8 mouse cellular contexts compared by ENCODE assay signal in the genomic region with DNA sequence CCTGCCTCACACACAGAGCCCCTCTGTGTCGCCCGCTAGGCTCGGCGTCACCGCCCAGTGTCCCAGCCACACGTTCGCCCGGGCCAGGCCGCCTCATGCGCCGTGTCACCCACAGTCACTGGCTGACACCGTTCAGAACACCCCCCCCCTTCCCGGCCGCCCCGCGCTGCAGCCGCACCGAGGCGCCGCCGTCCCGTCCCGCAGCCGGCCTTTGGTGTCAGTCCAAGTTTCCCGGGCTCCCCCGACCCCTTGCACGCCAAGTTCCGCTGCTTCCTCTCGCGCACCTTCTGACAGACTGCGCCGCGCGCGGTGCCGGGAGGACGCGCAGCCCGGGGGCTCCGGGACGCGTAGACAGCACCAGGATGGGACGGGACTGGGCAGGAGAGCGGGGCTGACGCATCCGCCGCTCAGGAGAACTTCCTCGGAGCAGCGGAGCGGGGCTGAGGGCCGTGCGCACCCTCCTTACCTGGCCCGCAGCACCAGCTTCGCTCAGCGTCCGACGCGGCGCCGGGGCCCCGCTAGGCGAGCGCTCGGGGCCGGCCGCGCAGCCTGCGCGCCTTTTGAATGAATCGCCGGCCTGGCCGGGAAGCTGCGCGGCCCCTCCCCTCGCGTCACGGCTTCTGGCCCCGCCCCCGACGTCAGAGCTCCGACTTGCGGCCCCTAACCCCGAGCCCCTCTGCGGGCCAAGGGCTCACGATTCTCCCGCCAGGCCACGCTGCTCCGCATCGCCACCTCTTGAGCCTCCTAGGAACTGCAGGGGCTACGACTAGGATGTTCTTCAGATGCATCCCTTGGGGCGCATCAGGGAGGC. TPM values are rescaled to one million over a fixed set of nuclear protein-coding genes. Genes with fewer than 3 reads are reported as not detected.
A peak's percentile ranks its signal among the peaks of the same experiment; 100 is the strongest.
DNase-seq lines count a peak whose midpoint lies in the region; ATAC-seq and TF ChIP-seq lines count a peak whose summit lies in the region.

Relt (minus strand) TSS at position 619 of the 811 bp plus-strand sequence.

- H3K4me1 ChIP-seq in ES-Bruce4 (ENCODE audit: control insufficient read depth, insufficient read depth, low read length): peaks cover 6% of the 10 kb centered on the region
- H3K4me1 ChIP-seq in forebrain, embryonic 12.5 days: peaks cover 11% of the 10 kb centered on the region
- peaks cover 19% of the 10 kb centered on the region for H3K4me1 ChIP-seq in heart, postnatal 0 days (ENCODE audit: control insufficient read depth, insufficient read depth)
- peaks cover 62% of the 10 kb centered on the region for H3K4me1 ChIP-seq in liver, embryonic 15.5 days (replicated peaks)
- H3K4me1 ChIP-seq in neural tube, embryonic 11.5 days (ENCODE audit: control insufficient read depth, insufficient read depth, low read length): peaks cover 8% of the 10 kb centered on the region
- H3K4me1 ChIP-seq in stomach, embryonic 16.5 days (ENCODE audit: control insufficient read depth, insufficient read depth, low read length): peaks cover 10% of the 10 kb centered on the region; the same call in 1 of the 2 replicates

- H3K9me3 ChIP-seq in ES-Bruce4 (replicated peaks; ENCODE audit: control insufficient read depth, insufficient read depth, low read length, poor library complexity, severe bottlenecking): no peaks in the 10 kb centered on the region
- no peaks in the 10 kb centered on the region for H3K9me3 ChIP-seq in forebrain, embryonic 12.5 days
- H3K9me3 ChIP-seq in heart, postnatal 0 days (replicated peaks; ENCODE audit: control insufficient read depth, low read length): no peaks in the 10 kb centered on the region
- H3K9me3 ChIP-seq in liver, embryonic 15.5 days (replicated peaks): no peaks in the 10 kb centered on the region
- no peaks in the 10 kb centered on the region for H3K9me3 ChIP-seq in neural tube, embryonic 11.5 days (ENCODE audit: control insufficient read depth, low read length)
- no peaks in the 10 kb centered on the region for H3K9me3 ChIP-seq in stomach, embryonic 16.5 days (replicated peaks; ENCODE audit: control insufficient read depth, low read length)

- WGBS in forebrain, embryonic 12.5 days: under 1% methylated on average over 77 of the region's 91 CpGs
- WGBS in heart, postnatal 0 days: under 1% methylated on average over 87 of the region's 91 CpGs
- under 1% methylated on average over 91 of the region's 91 CpGs for WGBS in liver, embryonic 15.5 days (ENCODE audit: insufficient replicate concordance)
- 1% methylated on average over 73 of the region's 91 CpGs for WGBS in neural tube, embryonic 11.5 days
- under 1% methylated on average over 78 of the region's 91 CpGs for WGBS in stomach, embryonic 16.5 days

- TF ChIP-seq POLR2A in ES-Bruce4 (IDR thresholded peaks at IDR 0.05; ENCODE audit: insufficient read depth, low read length): no peak

- DNase-seq in c-Kit-positive CD71-positive TER-119-positive erythroid progenitor cells, embryonic 14.5 days (ENCODE audit: low spot score): peak; percentile 97
- peak; percentile 91 for DNase-seq in heart, postnatal 0 days (ENCODE audit: low spot score)
- peak; percentile 92 to 96 for DNase-seq in kidney, postnatal 36 days
- DNase-seq in neural tube, embryonic 11.5 days (ENCODE audit: low spot score): peak; percentile 99

- H3K9ac ChIP-seq in ES-Bruce4 (ENCODE audit: low read depth, poor library complexity, severe bottlenecking): peak within 1 kb of the TSS; percentile 70
- H3K9ac ChIP-seq in forebrain, embryonic 12.5 days: peak within 1 kb of the TSS; percentile 72
- peak within 1 kb of the TSS; percentile 62 for H3K9ac ChIP-seq in heart, postnatal 0 days (replicated peaks; ENCODE audit: low read depth, low read length)
- peak within 1 kb of the TSS; percentile 96 for H3K9ac ChIP-seq in liver, embryonic 15.5 days
- peak within 1 kb of the TSS; percentile 78 for H3K9ac ChIP-seq in neural tube, embryonic 11.5 days (ENCODE audit: low read length)
- H3K9ac ChIP-seq in stomach, embryonic 16.5 days (ENCODE audit: low read length): peak within 1 kb of the TSS; percentile 73

- H3K27me3 ChIP-seq in ES-Bruce4 (ENCODE audit: control insufficient read depth, insufficient read depth, low read length, poor library complexity, severe bottlenecking): no peaks in the 10 kb centered on the region
- peaks cover 7% of the 10 kb centered on the region; the same call in 1 of the 2 replicates for H3K27me3 ChIP-seq in forebrain, embryonic 12.5 days
- no peaks in the 10 kb centered on the region for H3K27me3 ChIP-seq in heart, postnatal 0 days (ENCODE audit: control insufficient read depth, insufficient read depth, low read length)
- no peaks in the 10 kb centered on the region for H3K27me3 ChIP-seq in liver, embryonic 15.5 days
- no peaks in the 10 kb centered on the region for H3K27me3 ChIP-seq in neural tube, embryonic 11.5 days (ENCODE audit: control insufficient read depth, insufficient read depth, low read length)
- H3K27me3 ChIP-seq in stomach, embryonic 16.5 days (ENCODE audit: control insufficient read depth, insufficient read depth, low read length): no peaks in the 10 kb centered on the region

- peak; percentile 91 for ATAC-seq in forebrain, embryonic 12.5 days (ENCODE audit: low FRiP score)
- peak; percentile 91 for ATAC-seq in heart, postnatal 0 days (ENCODE audit: insufficient read depth, low read depth)
- peak; percentile 86 for ATAC-seq in liver, embryonic 15.5 days (ENCODE audit: insufficient read depth)
- ATAC-seq in neural tube, embryonic 11.5 days (ENCODE audit: insufficient read depth, low FRiP score, low TSS enrichment): peak; percentile 89
- peak; percentile 90 for ATAC-seq in stomach, embryonic 16.5 days (ENCODE audit: insufficient read depth, low FRiP score)

- peak; percentile 66 for TF ChIP-seq CTCF in ES-Bruce4 (IDR thresholded peaks at IDR 0.05; ENCODE audit: low read depth, low read length)
- TF ChIP-seq CTCF in heart, postnatal 0 days (IDR thresholded peaks at IDR 0.05; ENCODE audit: low read depth): peak; percentile 87

- no peaks in the 10 kb centered on the region for H3K36me3 ChIP-seq in ES-Bruce4 (ENCODE audit: control insufficient read depth, insufficient read depth, low read length, poor library complexity, severe bottlenecking)
- H3K36me3 ChIP-seq in forebrain, embryonic 12.5 days (replicated peaks): no peaks in the 10 kb centered on the region
- H3K36me3 ChIP-seq in heart, postnatal 0 days (replicated peaks; ENCODE audit: control insufficient read depth, insufficient read depth, low read length): no peaks in the 10 kb centered on the region
- peaks cover 34% of the 10 kb centered on the region for H3K36me3 ChIP-seq in liver, embryonic 15.5 days (replicated peaks)
- no peaks in the 10 kb centered on the region for H3K36me3 ChIP-seq in neural tube, embryonic 11.5 days (ENCODE audit: control insufficient read depth, insufficient read depth, low read length)
- H3K36me3 ChIP-seq in stomach, embryonic 16.5 days (ENCODE audit: control insufficient read depth, insufficient read depth, low read length): no peaks in the 10 kb centered on the region

- H3K4me2 ChIP-seq in forebrain, embryonic 12.5 days: peak within 1 kb of the TSS; percentile 99
- peak within 1 kb of the TSS; percentile 81 for H3K4me2 ChIP-seq in heart, postnatal 0 days (ENCODE audit: low read depth, low read length)
- H3K4me2 ChIP-seq in liver, embryonic 15.5 days: peak within 1 kb of the TSS; percentile 78
- peak within 1 kb of the TSS; percentile 98 for H3K4me2 ChIP-seq in neural tube, embryonic 11.5 days (ENCODE audit: low read depth)
- H3K4me2 ChIP-seq in stomach, embryonic 16.5 days (ENCODE audit: low read depth, low read length): peak within 1 kb of the TSS; percentile 99

- peak within 1 kb of the TSS; percentile 75 for H3K4me3 ChIP-seq in ES-Bruce4 (ENCODE audit: low read depth, low read length)
- peak within 1 kb of the TSS; percentile 74 for H3K4me3 ChIP-seq in forebrain, embryonic 12.5 days (replicated peaks)
- H3K4me3 ChIP-seq in heart, postnatal 0 days (ENCODE audit: low read depth, low read length): peak within 1 kb of the TSS; percentile 75
- H3K4me3 ChIP-seq in liver, embryonic 15.5 days (replicated peaks): peak within 1 kb of the TSS; percentile 85
- peak within 1 kb of the TSS; percentile 67 for H3K4me3 ChIP-seq in neural tube, embryonic 11.5 days (ENCODE audit: low read depth, low read length)
- H3K4me3 ChIP-seq in stomach, embryonic 16.5 days (replicated peaks; ENCODE audit: low read length): peak within 1 kb of the TSS; percentile 62

- no peak within 1 kb of the TSS for H3K27ac ChIP-seq in ES-Bruce4 (ENCODE audit: insufficient read depth, low read length)
- peak within 1 kb of the TSS; percentile 79 for H3K27ac ChIP-seq in forebrain, embryonic 12.5 days
- peak within 1 kb of the TSS; percentile 75 for H3K27ac ChIP-seq in heart, postnatal 0 days (ENCODE audit: low read depth)
- peak within 1 kb of the TSS; percentile 92 for H3K27ac ChIP-seq in liver, embryonic 15.5 days (replicated peaks)
- H3K27ac ChIP-seq in neural tube, embryonic 11.5 days (ENCODE audit: low read depth, low read length): peak within 1 kb of the TSS; percentile 77; the same call in 1 of the 2 replicates
- peak within 1 kb of the TSS; percentile 12 for H3K27ac ChIP-seq in stomach, embryonic 16.5 days (ENCODE audit: low read length)

- no peak for TF ChIP-seq EP300 in ES-Bruce4 (IDR thresholded peaks at IDR 0.05; ENCODE audit: insufficient read depth, low read depth, low read length)
- no peak for TF ChIP-seq EP300 in heart, postnatal 0 days (IDR thresholded peaks at IDR 0.05; ENCODE audit: low read depth)

RNA-seq across cellular contexts. Expression of gene Relt, which starts in this region (rescaled TPM):
- 10.6 and 14.1 TPM in 2 replicates for polyA plus RNA-seq in ES-Bruce4 (2011; ENCODE audit: insufficient read depth, insufficient read length, low read depth, missing spikeins)
- polyA plus RNA-seq in forebrain, embryonic 12.5 days (2016; fragmentation: Nextera tagmentation; extraction: Ambion mirVana): 2.2 and 2.6 TPM in 2 replicates
- 5.1 and 5.9 TPM in 2 replicates for total RNA-seq in heart, postnatal 0 days (2014; rRNA removed; ENCODE audit: low replicate concordance)
- polyA plus RNA-seq in heart, postnatal 0 days (2015; fragmentation: Nextera tagmentation; extraction: Ambion mirVana): 1.8 and 2.3 TPM in 2 replicates
- 17.4 and 21.4 TPM in 2 replicates for polyA plus RNA-seq in liver, embryonic 15.5 days (2015; fragmentation: Nextera tagmentation; extraction: Ambion mirVana)
- 2.6 and 3.9 TPM in 2 replicates for polyA plus RNA-seq in neural tube, embryonic 11.5 days (2014; fragmentation: Nextera tagmentation; extraction: Ambion mirVana)
- 3.3 and 4.0 TPM in 2 replicates for polyA plus RNA-seq in stomach, embryonic 16.5 days (2015; fragmentation: Nextera tagmentation; extraction: Ambion mirVana)
